Mouse (Mus musculus) liver, postnatal 0 days (tissue): Measurements from ENCODE around the gene Sspn.

Experiments used
- CTCF ChIP-seq: sonication (generic); IDR thresholded peaks from 2 replicates; pipeline ENCODE4 v1.5.1; 2016; ENCODE audit warnings: antibody characterized with exemption, low read depth
- EP300 ChIP-seq: IDR thresholded peaks from 2 replicates; pipeline ENCODE4 v1.6.1; 2016; ENCODE audit warnings: antibody characterized with exemption, low read depth, mild to moderate bottlenecking

GRCm38 (mm10) chr6:145961047-145961446 lies 29.6 kb downstream of the Sspn start:
- TF ChIP-seq CTCF (no peak), EP300 (no peak)
